Mouse (Mus musculus) left cerebral cortex, postnatal 36 days (tissue): ENCODE data around the gene H3f3a. TPM values are rescaled to one million over a fixed set of nuclear protein-coding genes. Genes with fewer than 3 reads are reported as not detected.
A peak's percentile ranks its signal among the peaks of the same experiment; 100 is the strongest.

Experiments used
- DNase-seq, 2 experiments: peaks; one replicate each; pipeline ENCODE4 v3.0.0; 2021 to 2022; ENCODE audit warnings: low spot score in 2 of 2, mixed read lengths in 1 of 2
- intact Hi-C: fragments of 180-260 bp; cut with DNase I; formaldehyde crosslinking; loops from one replicate; pipeline ENCODE4 v1.15.1; 2025
- total RNA-seq, 2 experiments: library from RNA; stranded (reverse); gene quantifications; 2 replicates each; pipeline ENCODE4 v1.2.3; 2021

The H3f3a gene
- total RNA-seq, 2 experiments from 2014 or later: 274 to 285 TPM

GRCm38 (mm10) chr1:180768334-180769168, 45.2 kb downstream of the H3f3a start:
- intact Hi-C loops: loop anchor here (5.0 to 10.0 kb wide), 3 partner anchors 184 to 501 kb away; no protein-coding TSS in a partner anchor
- DNase-seq: peak; percentile 70

- intact Hi-C loops: loop anchor here (5.0 to 10.0 kb wide), 3 partner anchors 183 to 500 kb away; no protein-coding TSS in a partner anchor
- DNase-seq: no peak
Measured at GRCm38 (mm10) chr1:180767541-180768333, 46.0 kb downstream of the H3f3a start.

- intact Hi-C loops: loop anchor here (5.0 to 10.0 kb wide), 3 partner anchors 182 to 499 kb away; no protein-coding TSS in a partner anchor
- DNase-seq: no peak
Measured at GRCm38 (mm10) chr1:180766557-180766956, 47.2 kb downstream of the H3f3a start.

- DNase-seq: no peak
- intact Hi-C loops: loop anchor here (5.0 to 10.0 kb wide), 3 partner anchors 181 to 498 kb away; no protein-coding TSS in a partner anchor
Measured at GRCm38 (mm10) chr1:180765393-180765792, 48.4 kb downstream of the H3f3a start.

GRCm38 (mm10) chr1:180763828-180764227, 49.9 kb downstream of the H3f3a start:
- intact Hi-C loops: loop anchor here (1.0 to 10.0 kb wide), 2 partner anchors 44 to 179 kb away; no protein-coding TSS in a partner anchor
- peak; percentile 70 to 80 for DNase-seq

GRCm38 (mm10) chr1:180763307-180763706, 50.4 kb downstream of the H3f3a start:
- no peak for DNase-seq
- intact Hi-C loops: loop anchor here (10.0 kb wide), 1 partner anchor 179 kb away; no protein-coding TSS in a partner anchor

GRCm38 (mm10) chr1:180762679-180763078, 51.1 kb downstream of the H3f3a start:
- intact Hi-C loops: loop anchor here (10.0 kb wide), 1 partner anchor 178 kb away; no protein-coding TSS in a partner anchor
- DNase-seq: no peak

- intact Hi-C loops: loop anchor here (10.0 kb wide), 1 partner anchor 177 kb away; no protein-coding TSS in a partner anchor
- DNase-seq: no peak
Measured at GRCm38 (mm10) chr1:180762180-180762579, 51.6 kb downstream of the H3f3a start.

GRCm38 (mm10) chr1:180757956-180758520, 55.7 kb downstream of the H3f3a start:
- intact Hi-C loops: no loop called here

GRCm38 (mm10) chr1:180757252-180757955, 56.3 kb downstream of the H3f3a start:
- DNase-seq: no peak
- intact Hi-C loops: no loop called here

More at GRCm38 (mm10) chr1:180757956-180758520, 55.7 kb downstream of the H3f3a start:
- no peak for DNase-seq

GRCm38 (mm10) chr1:180756711-180757110, 57.0 kb downstream of the H3f3a start:
- DNase-seq: no peak
- intact Hi-C loops: no loop called here

- intact Hi-C loops: no loop called here
- no peak for DNase-seq
Measured at GRCm38 (mm10) chr1:180754376-180754775, 59.4 kb downstream of the H3f3a start.

GRCm38 (mm10) chr1:180752115-180752514, 61.6 kb downstream of the H3f3a start:
- no peak for DNase-seq
- intact Hi-C loops: no loop called here

Other genes with a start within 250 kb of the H3f3a start
- 10 to 100 TPM; 87.3 to 88.3 TPM for gene Parp1, start 245.0 kb downstream of the H3f3a start, total RNA-seq
- 1 to 10 TPM; 4.2 to 4.5 TPM for gene Lin9, start 172.8 kb downstream of the H3f3a start, total RNA-seq
- not detected for gene Mixl1, start 116.9 kb downstream of the H3f3a start, total RNA-seq
- gene Acbd3, start 87.9 kb downstream of the H3f3a start, total RNA-seq: 10 to 100 TPM; 30.1 to 35.1 TPM
- 10 to 100 TPM; 20.3 to 21.9 TPM for gene Sde2, start 37.2 kb upstream of the H3f3a start, total RNA-seq
- under 1 TPM; 0.69 to 0.77 TPM for gene Lefty2, start 79.2 kb upstream of the H3f3a start, total RNA-seq
- 10 to 100 TPM; 26.0 to 27.3 TPM for gene Pycr2, start 90.3 kb upstream of the H3f3a start, total RNA-seq
- gene Lefty1, start 121.1 kb upstream of the H3f3a start, total RNA-seq: under 1 TPM in 1 of 2 experiments, not detected in 1; 0.20 TPM
- gene Tmem63a, start 128.4 kb upstream of the H3f3a start, total RNA-seq: 10 to 100 TPM; 13.8 to 20.6 TPM
- gene Ephx1, start 207.0 kb upstream of the H3f3a start, total RNA-seq: 10 to 100 TPM; 30.2 to 31.6 TPM
- not detected for gene 9130409I23Rik, start 237.3 kb upstream of the H3f3a start, total RNA-seq